Mouse (Mus musculus): ENCODE measurements around the gene Ube2d1.

Gene Ube2d1

GRCm38 (mm10) chr10:71284511-71285125 lies 444 bp downstream of the Ube2d1 start:
- no peak for DNase-seq (ENCODE audit: low spot score)

GRCm38 (mm10) chr10:71284131-71284510 lies 941 bp downstream of the Ube2d1 start:
- no peak for DNase-seq (ENCODE audit: low spot score)

- no peak for DNase-seq (ENCODE audit: low spot score)
Observed at GRCm38 (mm10) chr10:71273008-71273739, 11.9 kb downstream of the Ube2d1 start.

GRCm38 (mm10) chr10:71267973-71268372 lies 17.1 kb downstream of the Ube2d1 start:
- no peak for DNase-seq (ENCODE audit: low spot score)

- no peak for DNase-seq (ENCODE audit: low spot score)
Observed at GRCm38 (mm10) chr10:71267511-71267910, 17.6 kb downstream of the Ube2d1 start.

DNA sequence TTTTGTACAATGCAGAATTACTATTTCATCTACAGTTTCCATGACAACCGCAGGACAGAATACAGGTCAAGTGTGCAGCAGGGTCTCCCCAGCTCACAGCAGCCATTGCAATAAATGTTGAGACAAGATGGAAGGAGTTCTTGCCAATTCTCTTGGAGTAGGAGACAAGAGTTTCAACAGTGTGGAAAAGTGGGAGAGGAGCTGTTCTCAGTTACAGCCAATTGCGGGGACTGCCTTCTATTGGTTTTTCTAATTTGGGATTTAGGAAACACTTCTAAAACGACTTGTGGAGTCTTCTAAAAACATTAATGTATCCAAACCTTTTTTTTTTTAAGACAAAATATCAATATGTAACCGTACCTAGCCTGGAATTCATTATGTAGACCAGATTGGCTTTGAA lies 20.0 kb downstream of the Ube2d1 start:
- DNase-seq (ENCODE audit: low spot score) = no peak

DNA sequence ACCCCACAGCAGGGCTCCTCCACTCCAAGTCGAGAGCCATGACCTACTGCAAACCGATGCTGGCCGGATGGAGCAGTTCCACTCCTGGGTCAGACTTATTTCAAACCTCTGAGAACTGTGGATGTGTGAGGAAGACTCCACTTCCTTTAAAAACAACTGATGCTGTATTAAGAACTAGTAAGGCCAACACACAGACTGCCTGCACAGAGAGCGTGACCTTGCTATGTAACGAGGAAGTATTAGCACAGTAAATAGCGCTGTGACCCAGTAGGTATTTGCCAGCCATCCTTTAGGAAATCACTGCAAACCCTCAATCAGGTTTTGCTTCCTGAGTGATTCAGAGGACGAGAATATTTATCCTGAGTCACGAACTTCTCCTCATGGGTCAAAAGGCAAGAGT lies 23.4 kb downstream of the Ube2d1 start:
- no peak for DNase-seq (ENCODE audit: low spot score)

DNA sequence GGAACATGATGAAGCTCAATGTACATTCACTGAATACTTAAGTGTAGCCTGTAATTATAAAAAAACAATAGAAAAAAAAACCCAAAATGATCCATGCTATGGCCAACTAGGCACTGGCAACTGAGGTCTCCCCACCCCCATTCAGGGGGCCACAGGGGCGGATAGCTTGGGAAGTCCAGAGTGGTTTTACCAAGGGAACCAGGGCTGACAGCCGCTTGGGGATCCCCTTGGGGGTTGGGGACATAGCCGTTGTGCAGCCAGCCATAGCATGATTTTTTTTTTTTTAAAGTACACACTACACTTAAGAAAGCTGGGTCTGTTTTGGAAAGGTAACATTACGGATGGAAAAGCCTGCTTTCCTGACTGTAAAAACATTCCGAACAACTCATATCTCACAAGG lies 26.1 kb downstream of the Ube2d1 start:
- DNase-seq (ENCODE audit: low spot score) = no peak

DNA sequence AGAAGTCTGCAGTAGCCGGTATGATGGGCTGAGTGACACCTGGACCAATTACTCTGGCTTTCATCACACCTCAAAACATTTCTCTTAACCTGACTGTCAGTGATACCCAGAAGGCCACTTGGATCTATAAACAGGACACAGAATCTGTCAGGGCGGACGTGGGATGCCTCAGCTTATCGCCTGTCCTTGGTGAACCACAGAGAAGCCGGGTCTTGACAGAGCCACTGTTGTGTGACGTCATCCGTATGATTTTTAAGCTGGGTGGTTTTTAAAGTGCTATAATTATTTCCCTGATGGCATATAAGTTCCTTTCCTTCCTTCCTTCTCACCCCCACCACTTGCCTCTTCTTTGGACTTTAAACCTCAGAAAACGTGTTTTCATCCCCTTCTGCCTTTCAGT lies 26.5 kb downstream of the Ube2d1 start:
- no peak for DNase-seq (ENCODE audit: low spot score)

- DNase-seq (ENCODE audit: low spot score) = no peak
Observed at GRCm38 (mm10) chr10:71253147-71253546, 31.9 kb downstream of the Ube2d1 start.

- no peak for DNase-seq (ENCODE audit: low spot score)
Observed at GRCm38 (mm10) chr10:71252421-71252820, 32.6 kb downstream of the Ube2d1 start.

DNA sequence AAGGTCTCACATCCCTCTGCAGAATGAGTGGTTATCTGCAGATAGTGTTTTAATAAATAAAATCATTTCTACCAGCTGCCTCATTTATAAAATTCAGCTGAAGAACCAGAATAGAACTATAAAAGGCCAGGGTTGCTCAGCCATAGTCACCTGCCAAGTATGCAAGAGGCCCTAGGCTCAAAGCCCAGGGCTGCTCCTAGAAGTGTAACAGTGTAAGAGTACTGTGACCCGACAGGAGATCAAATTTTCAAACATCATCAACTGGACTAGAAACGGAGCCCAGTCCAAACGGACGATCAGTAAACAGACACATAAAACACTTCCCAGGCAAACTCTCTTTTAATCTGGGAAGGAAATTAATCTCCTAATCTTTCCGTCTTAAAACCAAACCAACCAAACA lies 33.2 kb downstream of the Ube2d1 start:
- DNase-seq (ENCODE audit: low spot score) = no peak

GRCm38 (mm10) chr10:71251256-71251655 lies 33.8 kb downstream of the Ube2d1 start:
- no peak for DNase-seq (ENCODE audit: low spot score)

GRCm38 (mm10) chr10:71250472-71250871 lies 34.6 kb downstream of the Ube2d1 start:
- no peak for DNase-seq (ENCODE audit: low spot score)

GRCm38 (mm10) chr10:71249086-71249880 lies 35.8 kb downstream of the Ube2d1 start:
- no peak for DNase-seq (ENCODE audit: low spot score)

GRCm38 (mm10) chr10:71246956-71247355 lies 38.1 kb downstream of the Ube2d1 start:
- DNase-seq (ENCODE audit: low spot score) = no peak

DNA sequence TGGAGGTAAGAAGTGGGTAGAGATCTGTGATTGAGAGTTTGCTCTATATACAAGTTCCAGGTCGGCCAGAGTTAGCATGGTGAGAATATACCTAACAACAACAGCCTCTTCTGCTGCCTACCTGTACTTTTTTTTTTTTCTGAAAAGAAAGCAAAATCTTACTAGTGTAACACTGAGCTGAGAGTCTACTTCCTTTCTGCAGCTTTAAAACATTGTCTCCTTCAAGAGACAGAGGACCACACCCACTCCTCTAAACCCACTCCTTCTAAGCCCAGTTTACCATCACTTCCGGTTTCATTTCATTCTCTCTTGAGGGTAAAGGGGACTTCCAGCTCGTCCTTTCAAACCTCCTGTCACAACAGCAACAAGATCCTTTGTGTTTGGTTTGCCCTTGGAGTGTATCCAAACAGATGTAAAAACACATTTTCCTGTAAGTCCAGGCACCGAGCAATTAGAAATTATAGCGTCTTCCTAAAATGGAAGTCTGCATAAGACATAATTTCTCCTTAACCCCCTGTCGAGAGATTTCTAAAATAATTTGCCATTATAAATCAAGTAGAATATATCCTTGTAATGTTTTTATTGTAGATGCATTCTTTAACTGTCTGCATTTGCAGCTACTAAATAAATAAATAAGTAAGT lies 45.5 kb downstream of the Ube2d1 start:
- DNase-seq (ENCODE audit: low spot score) = no peak

- no peak for DNase-seq (ENCODE audit: low spot score)
Observed at GRCm38 (mm10) chr10:71238240-71238554, 46.9 kb downstream of the Ube2d1 start, which contains the start of gene Tfam. Gene Tfam, minus strand, starts transcription at chr10:71238280.

DNA sequence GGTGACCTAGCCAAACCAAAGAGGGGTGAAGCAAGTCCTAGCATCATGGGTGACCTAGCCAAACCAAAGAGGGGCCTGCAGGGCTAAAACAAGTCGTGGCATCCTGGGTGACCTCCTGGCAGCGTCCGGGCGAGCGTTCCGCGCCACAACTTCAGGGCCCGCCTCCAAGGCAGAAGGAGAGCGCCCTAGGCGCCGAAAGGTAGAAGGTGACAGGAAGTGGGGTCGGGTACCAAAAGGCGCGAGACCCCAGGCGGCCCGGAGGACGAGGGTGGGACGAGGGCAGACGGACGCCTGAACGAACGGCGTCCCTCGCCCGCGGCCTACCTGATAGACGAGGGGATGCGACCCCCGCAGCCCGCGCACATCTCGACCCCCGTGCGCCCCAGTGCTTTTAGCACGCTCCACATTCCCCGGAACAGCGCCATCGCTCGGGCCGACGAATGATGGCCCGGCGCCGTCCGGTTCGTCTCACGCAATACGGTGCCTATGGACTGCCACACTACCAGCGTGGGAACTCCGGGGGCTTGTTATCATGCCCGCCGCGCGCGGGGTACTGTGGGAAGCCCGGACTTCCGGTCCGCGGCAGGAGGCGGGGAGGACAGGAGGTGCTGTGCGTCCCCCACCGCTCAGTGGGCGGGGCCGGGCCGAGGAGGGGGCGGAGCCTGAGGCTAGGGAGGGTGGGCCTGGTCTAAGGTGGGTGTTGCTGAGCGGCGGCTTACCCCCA lies 47.4 kb downstream of the Ube2d1 start:
- peak; percentile 98 for DNase-seq (ENCODE audit: low spot score)

DNA sequence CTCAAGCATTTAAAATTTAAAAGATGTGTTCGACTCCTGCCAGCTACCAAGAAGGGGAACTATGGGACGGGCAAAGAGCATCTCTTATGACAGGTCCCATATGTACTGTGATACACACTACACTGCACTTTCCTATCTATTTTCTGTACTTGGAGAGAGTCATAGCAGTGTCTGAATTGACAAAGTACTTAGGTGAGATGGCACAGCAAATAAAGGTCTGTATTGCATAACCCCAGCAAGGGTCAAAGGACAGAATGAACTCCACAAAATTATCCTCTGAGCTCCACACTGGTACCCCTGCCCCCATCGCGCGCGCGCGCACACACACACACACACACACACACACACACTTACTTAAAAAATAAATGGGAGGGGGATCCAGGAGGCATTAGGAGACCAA lies 51.0 kb downstream of the Ube2d1 start:
- no peak for DNase-seq (ENCODE audit: low spot score)

DNA sequence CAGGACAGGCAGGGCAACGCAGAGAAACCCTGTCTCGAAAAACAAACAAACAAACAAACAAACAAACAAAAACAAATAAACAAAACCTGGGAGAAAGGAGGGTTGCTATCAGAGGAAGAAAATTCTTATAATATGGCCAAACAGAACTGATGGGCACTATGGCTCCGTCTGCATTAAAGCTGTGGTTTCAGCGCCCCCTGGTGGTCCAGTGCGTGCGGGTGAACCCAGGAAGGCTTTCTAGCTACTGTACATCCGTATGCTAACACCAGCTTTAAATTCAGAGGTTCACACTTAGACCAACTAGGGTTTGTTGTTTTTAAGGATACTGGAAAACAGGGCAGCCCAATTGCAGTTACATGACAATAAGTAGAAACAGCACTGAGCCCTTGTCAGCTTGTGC lies 59.2 kb downstream of the Ube2d1 start:
- DNase-seq (ENCODE audit: low spot score) = peak; percentile 74

DNA sequence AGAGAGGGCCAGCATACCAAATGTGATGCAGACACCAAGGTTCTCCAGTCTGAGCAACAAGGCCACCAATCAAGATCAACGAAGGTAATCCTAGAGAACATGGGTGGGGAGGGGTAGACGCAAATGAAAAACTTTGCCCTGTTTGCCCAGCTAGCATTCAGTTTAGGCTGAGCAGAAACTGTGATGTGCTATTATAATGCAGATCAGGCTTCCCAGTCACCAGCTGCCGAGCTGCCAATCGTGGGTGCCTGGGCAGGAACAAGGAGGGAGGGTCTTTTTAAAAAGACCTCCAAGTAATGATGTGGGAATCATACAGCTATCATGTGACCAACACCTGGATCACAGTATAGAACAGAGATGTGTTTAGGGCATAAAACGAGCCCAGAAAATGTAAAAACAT lies 62.0 kb downstream of the Ube2d1 start:
- DNase-seq (ENCODE audit: low spot score) = no peak

All from ovary, postnatal 36 days (tissue).